Mouse (Mus musculus): ENCODE measurements around the gene Magi1. TPM values are rescaled to one million over a fixed set of nuclear protein-coding genes. Genes with fewer than 3 reads are reported as not detected.

The Magi1 gene
- polyA plus RNA-seq, 1 experiment = 16.3 TPM

GRCm38 (mm10) chr6:94107401-94108107 lies 176.2 kb downstream of the Magi1 start:
- Histone ChIP-seq H3K4me3 (ENCODE audit: insufficient read depth, low read length) (no peak overlapping the region), H3K4me1 (ENCODE audit: control insufficient read depth, insufficient read depth, low read length) (peaks cover 6% of the 10 kb centered on the region), H3K27ac (ENCODE audit: insufficient read depth, low read length) (peak overlapping the region; percentile 51; the same call in 1 of the 2 replicates)
- TF ChIP-seq CTCF (IDR thresholded peaks at IDR 0.05; ENCODE audit: borderline replicate concordance, insufficient read depth, low read length) = no peak
- TF ChIP-seq POLR2A (IDR thresholded peaks at IDR 0.05; ENCODE audit: low read depth, low read length) = no peak

- peaks cover 9% of the 10 kb centered on the region for H3K4me1 ChIP-seq (ENCODE audit: control insufficient read depth, insufficient read depth, low read length)
Observed at GRCm38 (mm10) chr6:94103581-94103980, 180.1 kb downstream of the Magi1 start.

GRCm38 (mm10) chr6:94101256-94101655 lies 182.5 kb downstream of the Magi1 start:
- peak overlapping the region; percentile 87 for H3K27ac ChIP-seq (ENCODE audit: insufficient read depth, low read length)
- H3K4me3 ChIP-seq (ENCODE audit: insufficient read depth, low read length) = no peak overlapping the region
- H3K4me1 ChIP-seq (ENCODE audit: control insufficient read depth, insufficient read depth, low read length) = peaks cover 7% of the 10 kb centered on the region
- TF ChIP-seq CTCF (IDR thresholded peaks at IDR 0.05; ENCODE audit: borderline replicate concordance, insufficient read depth, low read length) (no peak), POLR2A (IDR thresholded peaks at IDR 0.05; ENCODE audit: low read depth, low read length) (no peak; the same call in 1 of the 2 replicates)

More at GRCm38 (mm10) chr6:94103581-94103980, 180.1 kb downstream of the Magi1 start:
- TF ChIP-seq POLR2A (IDR thresholded peaks at IDR 0.05; ENCODE audit: low read depth, low read length) (no peak), CTCF (IDR thresholded peaks at IDR 0.05; ENCODE audit: borderline replicate concordance, insufficient read depth, low read length) (no peak)
- H3K27ac ChIP-seq (ENCODE audit: insufficient read depth, low read length) = no peak overlapping the region
- no peak overlapping the region for H3K4me3 ChIP-seq (ENCODE audit: insufficient read depth, low read length)

GRCm38 (mm10) chr6:94094924-94095685 lies 188.6 kb downstream of the Magi1 start:
- Histone ChIP-seq H3K4me3 (ENCODE audit: insufficient read depth, low read length) (no peak overlapping the region), H3K4me1 (ENCODE audit: control insufficient read depth, insufficient read depth, low read length) (peaks cover 2% of the 10 kb centered on the region; the same call in 1 of the 2 replicates), H3K27ac (ENCODE audit: insufficient read depth, low read length) (no peak overlapping the region)
- TF ChIP-seq CTCF (IDR thresholded peaks at IDR 0.05; ENCODE audit: borderline replicate concordance, insufficient read depth, low read length) (no peak), POLR2A (IDR thresholded peaks at IDR 0.05; ENCODE audit: low read depth, low read length) (no peak)

- TF ChIP-seq CTCF (IDR thresholded peaks at IDR 0.05; ENCODE audit: borderline replicate concordance, insufficient read depth, low read length) = no peak
- TF ChIP-seq POLR2A (IDR thresholded peaks at IDR 0.05; ENCODE audit: low read depth, low read length) = no peak
- Histone ChIP-seq H3K4me1 (ENCODE audit: control insufficient read depth, insufficient read depth, low read length) (peaks cover 2% of the 10 kb centered on the region; the same call in 1 of the 2 replicates), H3K4me3 (ENCODE audit: insufficient read depth, low read length) (no peak overlapping the region), H3K27ac (ENCODE audit: insufficient read depth, low read length) (no peak overlapping the region)
Observed at GRCm38 (mm10) chr6:94092969-94093597, 190.6 kb downstream of the Magi1 start.

- Histone ChIP-seq H3K4me1 (ENCODE audit: control insufficient read depth, insufficient read depth, low read length) (peaks cover 2% of the 10 kb centered on the region; the same call in 1 of the 2 replicates), H3K27ac (ENCODE audit: insufficient read depth, low read length) (no peak overlapping the region), H3K4me3 (ENCODE audit: insufficient read depth, low read length) (no peak overlapping the region)
- TF ChIP-seq POLR2A (IDR thresholded peaks at IDR 0.05; ENCODE audit: low read depth, low read length) = no peak
- no peak for TF ChIP-seq CTCF (IDR thresholded peaks at IDR 0.05; ENCODE audit: borderline replicate concordance, insufficient read depth, low read length)
Observed at GRCm38 (mm10) chr6:94092500-94092899, 191.2 kb downstream of the Magi1 start.

- H3K4me1 ChIP-seq (ENCODE audit: control insufficient read depth, insufficient read depth, low read length) = 0 out of 2 replicates have a peak, but pooled peaks cover 3% of the 10 kb centered on the region
- TF ChIP-seq POLR2A (IDR thresholded peaks at IDR 0.05; ENCODE audit: low read depth, low read length) (no peak), CTCF (IDR thresholded peaks at IDR 0.05; ENCODE audit: borderline replicate concordance, insufficient read depth, low read length) (no peak)
- no peak overlapping the region for H3K4me3 ChIP-seq (ENCODE audit: insufficient read depth, low read length)
- H3K27ac ChIP-seq (ENCODE audit: insufficient read depth, low read length) = no peak overlapping the region
Observed at GRCm38 (mm10) chr6:94086855-94087254, 196.9 kb downstream of the Magi1 start.

GRCm38 (mm10) chr6:94084752-94085151 lies 199.0 kb downstream of the Magi1 start:
- H3K4me3 ChIP-seq (ENCODE audit: insufficient read depth, low read length) = no peak overlapping the region
- H3K4me1 ChIP-seq (ENCODE audit: control insufficient read depth, insufficient read depth, low read length) = 0 out of 2 replicates have a peak, but pooled peaks cover 3% of the 10 kb centered on the region
- H3K27ac ChIP-seq (ENCODE audit: insufficient read depth, low read length) = no peak overlapping the region
- no peak for TF ChIP-seq POLR2A (IDR thresholded peaks at IDR 0.05; ENCODE audit: low read depth, low read length)
- TF ChIP-seq CTCF (IDR thresholded peaks at IDR 0.05; ENCODE audit: borderline replicate concordance, insufficient read depth, low read length) = no peak

GRCm38 (mm10) chr6:94083459-94083858 lies 200.3 kb downstream of the Magi1 start:
- peaks cover 3% of the 10 kb centered on the region; the same call in 1 of the 2 replicates for H3K4me1 ChIP-seq (ENCODE audit: control insufficient read depth, insufficient read depth, low read length)
- H3K27ac ChIP-seq (ENCODE audit: insufficient read depth, low read length) = no peak overlapping the region
- TF ChIP-seq CTCF (IDR thresholded peaks at IDR 0.05; ENCODE audit: borderline replicate concordance, insufficient read depth, low read length) (no peak), POLR2A (IDR thresholded peaks at IDR 0.05; ENCODE audit: low read depth, low read length) (no peak)
- no peak overlapping the region for H3K4me3 ChIP-seq (ENCODE audit: insufficient read depth, low read length)
